Mouse (Mus musculus) forebrain, embryonic 15.5 days (tissue): Measurements from ENCODE around the gene Ebi3. TPM values are rescaled to one million over a fixed set of nuclear protein-coding genes. Genes with fewer than 3 reads are reported as not detected.
A peak's percentile ranks its signal among the peaks of the same experiment; 100 is the strongest.

ENCODE experiments used
- ATAC-seq: fragments of 200-750 bp; cut with Nextera tagmentation; replicated peaks from 2 replicates; pipeline ENCODE4 v1.8.0; 2017; ENCODE audit warnings: mild to moderate bottlenecking, moderate TSS enrichment, moderate library complexity
- H3K27ac ChIP-seq: fragments of 300-500 bp; sonication (generic); replicated peaks from 2 replicates; pipeline ENCODE4 v1.5.1; 2015; ENCODE audit warnings: mild to moderate bottlenecking, inconsistent platforms
- H3K27me3 ChIP-seq: fragments of 300-500 bp; sonication (generic); 2 replicates; pipeline ENCODE4 v1.6.1; 2015; ENCODE audit warnings: inconsistent platforms
- H3K36me3 ChIP-seq: fragments of 300-500 bp; sonication (generic); 2 replicates; pipeline ENCODE4 v1.6.1; 2015; ENCODE audit warnings: mild to moderate bottlenecking, inconsistent platforms
- H3K4me1 ChIP-seq: fragments of 300-500 bp; sonication (generic); 2 replicates; pipeline ENCODE4 v1.6.1; 2015; ENCODE audit warnings: inconsistent platforms
- H3K4me2 ChIP-seq: fragments of 300-500 bp; sonication (generic); replicated peaks from 2 replicates; pipeline ENCODE4 v1.6.1; 2015; ENCODE audit warnings: mild to moderate bottlenecking, inconsistent platforms
- H3K4me3 ChIP-seq: fragments of 300-500 bp; sonication (generic); 2 replicates; pipeline ENCODE4 v1.5.1; 2015; ENCODE audit warnings: mild to moderate bottlenecking, inconsistent platforms
- H3K9ac ChIP-seq: fragments of 300-500 bp; sonication (generic); replicated peaks from 2 replicates; pipeline ENCODE4 v1.6.1; 2015; ENCODE audit warnings: mild to moderate bottlenecking, inconsistent platforms
- H3K9me3 ChIP-seq: fragments of 300-500 bp; sonication (generic); 2 replicates; pipeline ENCODE4 v1.6.1; 2016; ENCODE audit warnings: inconsistent platforms
- WGBS: fragments of 180-500 bp; shearing (Covaris S2); methylation state at CpG from one replicate; pipeline ENCODE4 v1.1.7; 2015; ENCODE audit warnings: mixed read lengths; 5-methylcytosine and 5-hydroxymethylcytosine counted together
- polyA plus RNA-seq: library from polyadenylated mRNA; unstranded; fragments of >200 nt; fragmentation: Nextera tagmentation; extraction: Ambion mirVana; gene quantifications from 2 replicates; pipeline ENCODE4 v1.2.1, GENCODE M21; 2015

Gene Ebi3
- polyA plus RNA-seq, 1 experiment from 2014 or later = 3.9 TPM

- Histone ChIP-seq H3K9ac (peak overlapping the region; percentile 43), H3K36me3 (peaks cover 13% of the 10 kb centered on the region; the same call in 1 of the 2 replicates), H3K4me2 (peak overlapping the region; percentile 66), H3K27ac (peak overlapping the region; percentile 97), H3K4me3 (peak overlapping the region; percentile 55), H3K9me3 (no peaks in the 10 kb centered on the region), H3K27me3 (no peaks in the 10 kb centered on the region), H3K4me1 (peaks cover 40% of the 10 kb centered on the region)
- 75% methylated on average over 10 of the region's 10 CpGs for WGBS
- no peak for ATAC-seq
Observed at GRCm38 (mm10) chr17:55959946-55960740, 7.7 kb downstream of the Ebi3 start.

GRCm38 (mm10) chr17:55960791-55961190 lies 8.4 kb downstream of the Ebi3 start:
- Histone ChIP-seq H3K4me1 (peaks cover 38% of the 10 kb centered on the region), H3K36me3 (peaks cover 16% of the 10 kb centered on the region; the same call in 1 of the 2 replicates), H3K9me3 (no peaks in the 10 kb centered on the region), H3K27ac (no peak overlapping the region), H3K9ac (no peak overlapping the region), H3K27me3 (no peaks in the 10 kb centered on the region), H3K4me3 (no peak overlapping the region), H3K4me2 (no peak overlapping the region)
- ATAC-seq = no peak

GRCm38 (mm10) chr17:55961631-55962030 lies 9.2 kb downstream of the Ebi3 start:
- Histone ChIP-seq H3K27me3 (no peaks in the 10 kb centered on the region), H3K9me3 (no peaks in the 10 kb centered on the region), H3K4me1 (peaks cover 29% of the 10 kb centered on the region), H3K27ac (no peak overlapping the region), H3K9ac (no peak overlapping the region), H3K4me3 (no peak overlapping the region), H3K4me2 (no peak overlapping the region), H3K36me3 (peaks cover 17% of the 10 kb centered on the region; the same call in 1 of the 2 replicates)
- WGBS = 94% methylated on average over 7 of the region's 7 CpGs
- no peak for ATAC-seq

- no peaks in the 10 kb centered on the region for H3K9me3 ChIP-seq
- no peak overlapping the region for H3K9ac ChIP-seq
- H3K27ac ChIP-seq = no peak overlapping the region
- no peak for ATAC-seq
- peaks cover 15% of the 10 kb centered on the region for H3K4me1 ChIP-seq
- H3K4me3 ChIP-seq = no peak overlapping the region
- H3K4me2 ChIP-seq = no peak overlapping the region
- no peaks in the 10 kb centered on the region for H3K27me3 ChIP-seq
- peaks cover 22% of the 10 kb centered on the region; the same call in 1 of the 2 replicates for H3K36me3 ChIP-seq
- 79% methylated on average over 14 of the region's 14 CpGs for WGBS
Observed at GRCm38 (mm10) chr17:55963171-55963570, 10.7 kb downstream of the Ebi3 start.

GRCm38 (mm10) chr17:55964496-55964895 lies 12.1 kb downstream of the Ebi3 start:
- Histone ChIP-seq H3K9ac (no peak overlapping the region), H3K27ac (no peak overlapping the region), H3K27me3 (no peaks in the 10 kb centered on the region), H3K36me3 (peaks cover 22% of the 10 kb centered on the region; the same call in 1 of the 2 replicates), H3K4me2 (no peak overlapping the region), H3K4me1 (peaks cover 10% of the 10 kb centered on the region), H3K4me3 (no peak overlapping the region), H3K9me3 (no peaks in the 10 kb centered on the region)
- ATAC-seq = no peak
- WGBS = 93% methylated on average over 10 of the region's 10 CpGs

GRCm38 (mm10) chr17:55964996-55965395 lies 12.6 kb downstream of the Ebi3 start:
- Histone ChIP-seq H3K4me1 (peaks cover 10% of the 10 kb centered on the region), H3K4me3 (no peak overlapping the region), H3K36me3 (peaks cover 22% of the 10 kb centered on the region; the same call in 1 of the 2 replicates), H3K27me3 (no peaks in the 10 kb centered on the region), H3K9me3 (no peaks in the 10 kb centered on the region), H3K9ac (no peak overlapping the region), H3K4me2 (no peak overlapping the region), H3K27ac (no peak overlapping the region)
- ATAC-seq = no peak
- WGBS = 82% methylated on average over 9 of the region's 9 CpGs

- no peaks in the 10 kb centered on the region for H3K9me3 ChIP-seq
- peaks cover 23% of the 10 kb centered on the region for H3K4me1 ChIP-seq
- no peak overlapping the region for H3K4me2 ChIP-seq
- no peak overlapping the region for H3K9ac ChIP-seq
- no peak overlapping the region for H3K27ac ChIP-seq
- no peak overlapping the region for H3K4me3 ChIP-seq
- H3K27me3 ChIP-seq = no peaks in the 10 kb centered on the region
- peaks cover 17% of the 10 kb centered on the region; the same call in 1 of the 2 replicates for H3K36me3 ChIP-seq
- ATAC-seq = no peak
- WGBS = 95% methylated on average over 4 of the region's 4 CpGs
Observed at GRCm38 (mm10) chr17:55967186-55967585, 14.7 kb downstream of the Ebi3 start.

- Histone ChIP-seq H3K9me3 (no peaks in the 10 kb centered on the region), H3K9ac (no peak overlapping the region)
- ATAC-seq = no peak
Observed at GRCm38 (mm10) chr17:55968210-55968609, 15.8 kb downstream of the Ebi3 start.

GRCm38 (mm10) chr17:55969560-55969959 lies 17.1 kb downstream of the Ebi3 start:
- peak overlapping the region; percentile 71 for H3K4me2 ChIP-seq
- WGBS = 34% methylated on average over 14 of the region's 14 CpGs
- peak; percentile 24 for ATAC-seq
- peaks cover 22% of the 10 kb centered on the region for H3K36me3 ChIP-seq
- peak overlapping the region; percentile 57 for H3K4me3 ChIP-seq
- peaks cover 23% of the 10 kb centered on the region for H3K4me1 ChIP-seq
- H3K27ac ChIP-seq = peak overlapping the region; percentile 67
- no peaks in the 10 kb centered on the region for H3K9me3 ChIP-seq
- H3K9ac ChIP-seq = no peak overlapping the region
- no peaks in the 10 kb centered on the region for H3K27me3 ChIP-seq

More at GRCm38 (mm10) chr17:55968210-55968609, 15.8 kb downstream of the Ebi3 start:
- Histone ChIP-seq H3K4me3 (no peak overlapping the region), H3K27ac (no peak overlapping the region), H3K4me2 (no peak overlapping the region), H3K36me3 (peaks cover 17% of the 10 kb centered on the region; the same call in 1 of the 2 replicates), H3K27me3 (no peaks in the 10 kb centered on the region), H3K4me1 (peaks cover 23% of the 10 kb centered on the region)
- 67% methylated on average over 7 of the region's 7 CpGs for WGBS

- Histone ChIP-seq H3K27ac (peak within 1 kb of the TSS; percentile 67), H3K4me1 (peaks cover 23% of the 10 kb centered on the region), H3K4me3 (peak within 1 kb of the TSS; percentile 57), H3K9me3 (no peaks in the 10 kb centered on the region), H3K4me2 (peak within 1 kb of the TSS; percentile 71), H3K27me3 (no peaks in the 10 kb centered on the region), H3K9ac (peak within 1 kb of the TSS; percentile 78), H3K36me3 (peaks cover 19% of the 10 kb centered on the region)
- peak; percentile 57 for ATAC-seq
- 7% methylated on average over 55 of the region's 55 CpGs for WGBS
Observed at GRCm38 (mm10) chr17:55969966-55970891, 17.8 kb downstream of the Ebi3 start, which contains the start of gene Shd. Shd (plus strand) TSS chr17:55970467.

- Histone ChIP-seq H3K4me1 (peaks cover 29% of the 10 kb centered on the region), H3K4me2 (peak overlapping the region; percentile 71), H3K36me3 (peaks cover 16% of the 10 kb centered on the region), H3K9me3 (no peaks in the 10 kb centered on the region), H3K27ac (no peak overlapping the region), H3K4me3 (peak overlapping the region; percentile 57), H3K9ac (peak overlapping the region; percentile 78), H3K27me3 (no peaks in the 10 kb centered on the region)
- 23% methylated on average over 22 of the region's 22 CpGs for WGBS
- no peak for ATAC-seq
Observed at GRCm38 (mm10) chr17:55971453-55971852, 19.0 kb downstream of the Ebi3 start.
